Mouse (Mus musculus): Measurements from ENCODE around the gene AY761184.
"Not testable (repeated sequence)": the region's sequence is repeated elsewhere in the genome, so short reads cannot be mapped to it uniquely, and the experiment has no call there.

The AY761184 gene

DNA sequence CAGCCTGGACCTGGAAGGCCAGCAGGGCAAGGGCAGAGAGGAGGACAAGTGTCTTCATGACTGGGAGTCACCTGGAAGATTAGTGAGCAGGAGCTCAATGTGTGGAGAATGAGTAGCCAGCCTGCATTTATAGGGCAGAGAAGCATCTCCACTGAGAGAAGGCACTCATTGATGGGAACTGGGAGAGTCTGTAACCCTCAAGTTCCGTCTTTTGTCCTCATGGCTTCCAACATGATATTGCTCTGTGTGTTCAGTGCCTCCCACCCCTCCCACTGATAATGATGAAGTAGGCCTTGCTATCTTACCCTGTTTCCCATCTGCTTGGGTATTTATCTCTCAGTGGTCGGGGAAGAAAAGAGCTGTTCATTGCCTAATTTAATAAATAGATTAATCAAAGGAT, at the start of gene AY761184:
AY761184 (minus strand) TSS at position 101 of the 400 bp plus-strand sequence.
- not testable (repeated sequence) for H3K4me1 ChIP-seq (replicated peaks; ENCODE audit: low read depth, low read length); H3K36me3 ChIP-seq (ENCODE audit: insufficient read depth, low read length); H3K4me3 ChIP-seq (replicated peaks; ENCODE audit: low read length); H3K27me3 ChIP-seq (ENCODE audit: insufficient read depth, low read length); H3K9me3 ChIP-seq (ENCODE audit: low read length)

DNA sequence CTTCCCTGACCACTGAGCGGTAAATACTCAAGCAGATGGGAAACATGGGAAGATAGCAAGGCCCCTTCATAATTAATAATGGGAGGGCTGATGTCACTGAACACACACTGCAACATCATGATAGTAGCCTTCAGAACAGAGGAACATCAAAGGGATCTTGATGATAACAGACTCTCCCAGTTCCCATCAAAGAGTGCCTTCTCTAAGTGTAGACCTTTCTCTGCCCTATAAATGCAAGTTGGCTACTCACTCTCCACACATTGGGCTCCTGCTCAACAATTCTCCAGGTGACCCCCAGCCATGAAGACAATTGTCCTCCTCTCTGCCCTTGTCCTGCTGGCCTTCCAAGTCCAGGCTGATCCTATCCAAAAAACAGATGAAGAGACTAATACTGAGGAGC, 37.9 kb downstream of the AY761184 start, which contains the start of gene Defa34:
Defa34 (plus strand) TSS at position 301 of the 400 bp plus-strand sequence.
- H3K4me3 ChIP-seq (replicated peaks; ENCODE audit: low read length); H3K4me1 ChIP-seq (replicated peaks; ENCODE audit: low read depth, low read length); H3K36me3 ChIP-seq (ENCODE audit: insufficient read depth, low read length): not testable (repeated sequence)

DNA sequence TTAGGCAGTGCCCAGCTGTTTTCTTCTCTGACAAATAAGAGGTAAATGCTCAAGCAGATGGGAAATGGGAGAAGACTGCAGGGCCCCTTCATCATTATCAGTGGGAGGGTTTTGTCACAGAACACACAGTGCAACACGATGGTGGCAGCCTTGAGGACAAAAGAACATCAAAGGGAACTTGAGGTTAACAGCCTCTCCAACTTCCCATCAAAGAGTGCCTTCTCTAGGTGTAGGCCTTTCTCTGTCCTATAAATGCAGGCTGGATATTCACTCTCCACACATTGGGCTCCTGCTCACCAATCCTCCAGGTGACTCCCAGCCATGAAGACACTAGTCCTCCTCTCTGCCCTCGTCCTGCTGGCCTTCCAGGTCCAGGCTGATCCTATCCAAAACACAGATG, 48.0 kb downstream of the AY761184 start, which contains the start of gene Defa17:
Defa17 (plus strand) TSS at position 301 of the 400 bp plus-strand sequence.
- not testable (repeated sequence) for H3K4me3 ChIP-seq (replicated peaks; ENCODE audit: low read length); H3K36me3 ChIP-seq (ENCODE audit: insufficient read depth, low read length); H3K27me3 ChIP-seq (ENCODE audit: insufficient read depth, low read length); H3K4me1 ChIP-seq (replicated peaks; ENCODE audit: low read depth, low read length); H3K9me3 ChIP-seq (ENCODE audit: low read length)

More for the DNA sequence above, 37.9 kb downstream of the AY761184 start, which contains the start of gene Defa34:
- H3K27me3 ChIP-seq (ENCODE audit: insufficient read depth, low read length); H3K9me3 ChIP-seq (ENCODE audit: low read length): not testable (repeated sequence)

Data from E14TG2a.4 (cell line).